Mouse (Mus musculus): Measurements from ENCODE around the gene Snx29.

GRCm38 (mm10) chr16:11508341-11508740, 185.6 kb downstream of the Snx29 start:
- no peak for TF ChIP-seq POLR2A (IDR thresholded peaks at IDR 0.05; ENCODE audit: borderline replicate concordance, low read depth, low read length)
- no peak for TF ChIP-seq CTCF (IDR thresholded peaks at IDR 0.05; ENCODE audit: low read depth, low read length)
